Mouse (Mus musculus): ENCODE measurements around the gene Ric3. TPM values are rescaled to one million over a fixed set of nuclear protein-coding genes. Genes with fewer than 3 reads are reported as not detected.

Gene Ric3
- polyA plus RNA-seq, 1 experiment: 0.92 TPM

DNA sequence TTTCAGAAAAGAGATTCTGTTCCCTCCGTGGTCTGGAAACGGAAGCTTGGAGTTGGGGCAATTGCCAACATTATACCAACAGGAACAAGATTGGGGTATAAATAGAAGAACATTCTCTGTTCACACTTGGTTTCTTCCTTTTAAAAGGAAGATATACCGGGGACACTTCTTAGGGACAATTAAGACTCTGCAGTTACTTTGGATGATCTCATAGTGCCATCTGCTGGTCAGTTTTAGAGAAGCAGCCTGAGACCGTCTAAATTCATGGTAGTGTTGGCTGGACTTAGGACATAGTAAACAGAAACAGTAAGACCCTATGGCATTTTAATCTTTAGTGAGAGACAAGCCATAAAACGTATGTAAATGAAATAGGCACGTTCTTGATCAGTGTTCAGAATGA is 54.9 kb downstream of the Ric3 start:
- H3K4me3 ChIP-seq (replicated peaks; ENCODE audit: extremely low read depth, low read depth, low read length): no peak overlapping the region
- DNase-seq: peak; percentile 37
- no peaks in the 10 kb centered on the region for H3K4me1 ChIP-seq (ENCODE audit: control insufficient read depth, insufficient read depth, low read length)
- WGBS: 27% methylated on average over 6 of the region's 6 CpGs
- TF ChIP-seq POLR2A (IDR thresholded peaks at IDR 0.05; ENCODE audit: borderline replicate concordance, extremely low read depth, low read depth, low read length) (no peak), CTCF (IDR thresholded peaks at IDR 0.05; ENCODE audit: insufficient read depth, low read length) (peak; percentile 43; the same call in 1 of the 2 replicates)

DNA sequence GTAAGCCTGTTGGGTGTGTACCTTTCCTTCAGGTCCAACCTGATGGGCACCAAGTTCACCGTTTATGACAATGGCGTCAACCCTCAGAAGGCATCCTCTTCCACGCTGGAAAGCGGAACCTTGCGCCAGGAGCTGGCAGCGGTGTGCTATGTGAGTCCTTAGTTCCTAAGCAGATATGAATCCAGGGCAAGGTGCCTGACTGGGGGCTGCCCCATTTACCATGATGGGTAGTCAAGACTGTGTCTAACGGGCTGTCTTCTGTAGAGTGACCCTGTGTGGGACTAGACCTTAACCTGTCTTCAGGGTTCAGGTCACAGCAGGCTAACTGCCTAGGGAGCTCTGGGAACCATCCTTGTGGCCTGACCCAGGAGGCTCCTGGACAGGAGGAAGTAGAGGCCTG is 55.4 kb downstream of the Ric3 start:
- Histone ChIP-seq H3K4me3 (replicated peaks; ENCODE audit: extremely low read depth, low read depth, low read length) (no peak overlapping the region), H3K4me1 (ENCODE audit: control insufficient read depth, insufficient read depth, low read length) (no peaks in the 10 kb centered on the region)
- TF ChIP-seq CTCF (IDR thresholded peaks at IDR 0.05; ENCODE audit: insufficient read depth, low read length): no peak
- TF ChIP-seq POLR2A (IDR thresholded peaks at IDR 0.05; ENCODE audit: borderline replicate concordance, extremely low read depth, low read depth, low read length): no peak
- 95% methylated on average over 7 of the region's 7 CpGs for WGBS
- no peak for DNase-seq

DNA sequence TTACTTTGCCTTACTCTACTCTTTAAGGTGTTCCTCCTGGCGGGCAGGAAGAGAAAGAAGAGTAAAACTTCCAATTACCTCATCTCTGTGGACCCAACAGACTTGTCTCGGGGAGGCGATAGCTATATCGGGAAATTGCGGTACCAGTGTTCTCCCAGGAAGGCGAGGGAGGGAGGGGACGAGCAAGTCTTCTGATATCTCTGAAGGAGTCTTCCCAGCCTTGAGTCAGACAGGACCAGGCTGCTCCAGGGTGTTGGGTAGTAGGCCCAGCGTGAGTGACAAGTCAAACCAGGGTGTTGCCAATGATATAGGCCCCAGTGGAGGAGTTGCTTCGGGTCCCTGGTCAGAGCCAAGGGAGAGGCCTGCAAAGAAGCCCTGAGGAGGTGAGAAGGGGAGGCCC is 56.2 kb downstream of the Ric3 start:
- TF ChIP-seq POLR2A (IDR thresholded peaks at IDR 0.05; ENCODE audit: borderline replicate concordance, extremely low read depth, low read depth, low read length) (no peak), CTCF (IDR thresholded peaks at IDR 0.05; ENCODE audit: insufficient read depth, low read length) (no peak)
- H3K4me3 ChIP-seq (replicated peaks; ENCODE audit: extremely low read depth, low read depth, low read length): no peak overlapping the region
- no peaks in the 10 kb centered on the region for H3K4me1 ChIP-seq (ENCODE audit: control insufficient read depth, insufficient read depth, low read length)
- 87% methylated on average over 9 of the region's 9 CpGs for WGBS
- no peak for DNase-seq

DNA sequence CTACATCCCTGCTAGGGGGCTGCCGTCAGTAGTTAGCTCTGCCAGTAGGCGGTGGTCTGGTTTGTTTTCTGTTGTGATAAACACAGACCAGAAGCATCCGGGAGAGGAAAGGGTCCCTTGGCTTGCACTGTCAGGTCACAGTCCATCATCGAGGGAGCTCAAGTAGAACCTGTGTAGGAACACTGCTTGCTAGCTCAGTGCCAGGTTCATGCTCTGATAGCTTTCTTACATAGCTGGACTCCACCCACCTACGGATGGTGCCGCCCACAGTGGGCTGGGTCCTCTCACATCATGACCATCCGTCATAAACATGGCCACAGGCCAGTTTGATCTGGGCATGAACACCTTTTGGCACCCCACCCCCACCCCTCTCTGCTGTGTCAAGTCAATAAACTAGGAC is 57.4 kb downstream of the Ric3 start:
- DNase-seq: no peak
- 69% methylated on average over 7 of the region's 7 CpGs for WGBS
- Histone ChIP-seq H3K4me1 (ENCODE audit: control insufficient read depth, insufficient read depth, low read length) (no peaks in the 10 kb centered on the region), H3K4me3 (replicated peaks; ENCODE audit: extremely low read depth, low read depth, low read length) (no peak overlapping the region)
- no peak for TF ChIP-seq CTCF (IDR thresholded peaks at IDR 0.05; ENCODE audit: insufficient read depth, low read length)
- TF ChIP-seq POLR2A (IDR thresholded peaks at IDR 0.05; ENCODE audit: borderline replicate concordance, extremely low read depth, low read depth, low read length): no peak

DNA sequence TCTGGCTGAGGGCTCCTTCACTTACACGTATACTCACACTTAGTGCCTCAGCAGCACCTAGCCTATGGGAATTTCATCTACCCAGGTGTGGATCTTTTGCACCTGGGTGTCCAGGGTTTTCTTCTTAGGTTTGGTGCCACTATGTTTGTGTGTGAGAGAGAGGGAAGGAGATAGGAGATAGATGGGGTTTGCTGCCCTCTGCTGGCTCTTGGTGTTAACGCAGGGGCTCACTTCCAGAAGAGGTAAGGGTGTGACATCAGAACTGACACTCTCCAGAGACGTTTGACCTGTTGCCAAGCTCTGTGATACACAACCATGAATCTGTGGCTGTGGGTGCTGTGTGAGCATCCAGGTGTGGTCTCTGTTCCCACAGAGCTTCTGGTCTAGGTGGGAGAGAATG is 61.7 kb downstream of the Ric3 start:
- TF ChIP-seq POLR2A (IDR thresholded peaks at IDR 0.05; ENCODE audit: borderline replicate concordance, extremely low read depth, low read depth, low read length): no peak
- TF ChIP-seq CTCF (IDR thresholded peaks at IDR 0.05; ENCODE audit: insufficient read depth, low read length): peak; percentile 70
- DNase-seq: peak; percentile 63
- Histone ChIP-seq H3K4me3 (replicated peaks; ENCODE audit: extremely low read depth, low read depth, low read length) (no peak overlapping the region), H3K4me1 (ENCODE audit: control insufficient read depth, insufficient read depth, low read length) (no peaks in the 10 kb centered on the region)
- WGBS: 8% methylated on average over 3 of the region's 3 CpGs

DNA sequence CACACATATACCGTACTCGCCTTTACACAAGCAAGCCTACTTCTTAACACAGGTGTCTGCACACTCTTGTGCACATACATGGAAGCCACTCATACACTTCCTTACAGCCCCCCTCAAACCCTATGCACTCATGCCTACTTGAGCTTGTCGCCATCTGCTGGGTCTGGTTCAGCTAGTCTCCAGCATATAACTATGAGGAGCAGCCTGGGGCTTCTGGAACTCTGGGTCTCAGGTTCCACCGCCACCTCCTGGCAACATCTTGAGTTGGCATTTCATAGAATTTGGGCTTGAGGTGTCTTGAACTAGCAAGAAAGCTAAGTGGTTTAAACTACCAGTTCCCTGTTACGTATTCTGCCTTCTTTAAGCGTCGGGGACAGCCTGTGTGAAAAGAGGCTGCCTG is 63.9 kb downstream of the Ric3 start:
- no peak for DNase-seq
- Histone ChIP-seq H3K4me1 (ENCODE audit: control insufficient read depth, insufficient read depth, low read length) (no peaks in the 10 kb centered on the region), H3K4me3 (replicated peaks; ENCODE audit: extremely low read depth, low read depth, low read length) (no peak overlapping the region)
- WGBS: 87% methylated on average over 7 of the region's 7 CpGs
- TF ChIP-seq POLR2A (IDR thresholded peaks at IDR 0.05; ENCODE audit: borderline replicate concordance, extremely low read depth, low read depth, low read length) (no peak), CTCF (IDR thresholded peaks at IDR 0.05; ENCODE audit: insufficient read depth, low read length) (no peak)

DNA sequence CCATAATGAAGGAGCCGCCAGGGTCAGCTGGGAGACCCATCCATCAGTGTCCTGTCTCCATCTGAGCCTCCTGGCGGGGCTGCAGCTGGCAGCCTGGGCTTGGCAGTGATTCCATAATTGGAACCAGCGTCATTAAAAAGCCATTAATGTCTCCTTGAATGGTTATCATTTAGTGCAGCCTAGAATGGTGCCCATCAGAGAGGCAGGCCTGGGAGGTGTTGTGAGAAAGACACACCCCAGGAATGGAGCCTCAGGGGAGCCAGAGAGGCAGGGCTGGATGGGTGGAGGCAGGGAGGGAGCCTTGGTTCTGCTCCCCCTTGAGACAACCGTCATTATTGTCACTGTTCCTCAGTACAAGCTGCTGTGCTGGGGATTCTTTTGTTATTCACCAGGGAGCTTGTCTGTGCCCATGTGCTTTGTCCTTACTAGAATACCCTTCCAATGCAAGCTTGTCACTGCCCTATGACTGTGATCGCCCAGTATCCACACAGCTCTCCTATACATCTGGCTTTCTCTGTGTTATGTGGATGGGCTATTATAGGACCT is 66.7 kb downstream of the Ric3 start:
- no peak for DNase-seq
- Histone ChIP-seq H3K4me1 (ENCODE audit: control insufficient read depth, insufficient read depth, low read length) (no peaks in the 10 kb centered on the region), H3K4me3 (replicated peaks; ENCODE audit: extremely low read depth, low read depth, low read length) (no peak overlapping the region)
- 51% methylated on average over 5 of the region's 5 CpGs for WGBS
- TF ChIP-seq POLR2A (IDR thresholded peaks at IDR 0.05; ENCODE audit: borderline replicate concordance, extremely low read depth, low read depth, low read length) (no peak), CTCF (IDR thresholded peaks at IDR 0.05; ENCODE audit: insufficient read depth, low read length) (no peak)

DNA sequence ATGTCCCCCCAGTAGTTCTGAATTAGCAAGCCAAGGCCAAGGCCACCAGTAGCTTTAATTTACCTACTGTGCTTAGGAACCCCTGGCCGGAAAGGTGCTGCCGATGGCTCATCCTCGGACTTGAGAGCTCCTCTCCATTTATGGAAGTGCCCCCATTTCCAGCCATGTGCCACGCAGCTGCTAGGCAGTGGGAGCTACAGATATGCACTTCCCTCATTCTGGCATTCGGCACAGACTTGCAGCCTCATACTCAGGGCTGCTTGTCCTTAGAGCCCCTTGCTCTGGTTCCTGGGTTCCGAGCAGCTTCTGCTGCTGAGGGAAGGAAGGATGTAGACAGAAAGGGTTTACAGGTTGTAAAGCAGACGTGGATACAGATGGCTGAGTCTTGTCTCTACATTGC is 68.3 kb downstream of the Ric3 start:
- H3K4me1 ChIP-seq (ENCODE audit: control insufficient read depth, insufficient read depth, low read length): no peaks in the 10 kb centered on the region; the same call in 1 of the 2 replicates
- no peak for DNase-seq
- WGBS: 75% methylated on average over 7 of the region's 7 CpGs

DNA sequence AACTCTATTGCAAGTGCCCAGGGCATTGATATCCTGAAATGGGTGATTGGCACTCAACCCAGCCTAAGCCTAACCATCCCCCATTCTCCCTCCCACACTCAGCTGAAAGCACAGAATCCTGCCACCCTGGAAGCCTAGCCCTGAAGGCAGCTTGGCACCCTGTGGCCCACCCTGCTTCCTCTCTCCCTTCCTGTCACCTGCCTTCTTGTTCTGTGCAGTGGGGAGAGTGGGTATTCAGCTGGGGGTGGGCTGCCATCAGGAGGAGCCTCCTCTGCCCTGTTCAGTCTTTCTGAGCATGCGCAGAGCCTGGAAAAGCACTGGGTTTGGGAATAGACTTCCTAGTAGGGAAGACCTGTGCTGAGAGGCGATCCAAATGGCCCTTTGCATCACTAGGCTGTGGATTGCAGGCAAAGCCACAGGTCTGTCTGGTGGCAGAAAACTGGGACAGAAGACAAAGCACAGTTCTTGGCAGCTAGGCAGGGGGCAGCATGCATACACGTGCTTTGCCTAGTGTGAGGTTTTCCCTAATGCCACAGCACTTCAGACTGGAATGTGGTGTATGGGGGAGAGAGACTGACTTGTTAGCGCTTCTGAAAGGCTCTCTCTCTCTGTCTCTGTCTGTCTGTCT is 70.0 kb downstream of the Ric3 start:
- Histone ChIP-seq H3K4me3 (replicated peaks; ENCODE audit: extremely low read depth, low read depth, low read length) (no peak overlapping the region), H3K4me1 (ENCODE audit: control insufficient read depth, insufficient read depth, low read length) (no peaks in the 10 kb centered on the region; the same call in 1 of the 2 replicates)
- TF ChIP-seq POLR2A (IDR thresholded peaks at IDR 0.05; ENCODE audit: borderline replicate concordance, extremely low read depth, low read depth, low read length) (no peak), CTCF (IDR thresholded peaks at IDR 0.05; ENCODE audit: insufficient read depth, low read length) (no peak)
- WGBS: 44% methylated on average over 4 of the region's 4 CpGs
- DNase-seq: no peak

More for the DNA sequence above, 68.3 kb downstream of the Ric3 start:
- TF ChIP-seq POLR2A (IDR thresholded peaks at IDR 0.05; ENCODE audit: borderline replicate concordance, extremely low read depth, low read depth, low read length): no peak
- TF ChIP-seq CTCF (IDR thresholded peaks at IDR 0.05; ENCODE audit: insufficient read depth, low read length): no peak
- no peak overlapping the region for H3K4me3 ChIP-seq (replicated peaks; ENCODE audit: extremely low read depth, low read depth, low read length)

DNA sequence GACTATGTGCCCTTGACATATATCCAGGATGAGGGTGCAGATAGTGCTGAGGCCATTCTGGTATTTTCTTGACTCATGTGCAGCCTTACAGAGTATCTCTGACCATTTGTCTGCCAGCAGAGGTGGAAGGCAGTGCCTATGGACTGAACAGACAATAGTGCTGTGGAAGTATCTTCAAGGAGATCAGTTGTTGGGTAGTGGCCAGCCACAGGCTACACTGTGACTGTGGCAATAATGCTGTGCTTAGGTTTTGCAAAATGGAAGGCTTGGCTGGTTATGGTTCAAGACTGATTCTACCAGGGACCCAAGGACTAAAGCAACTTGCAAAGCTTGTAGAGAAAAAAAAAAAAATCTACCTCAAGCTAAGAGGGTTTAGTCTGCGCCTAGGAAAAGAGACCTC is 70.6 kb downstream of the Ric3 start:
- no peak for TF ChIP-seq CTCF (IDR thresholded peaks at IDR 0.05; ENCODE audit: insufficient read depth, low read length)
- TF ChIP-seq POLR2A (IDR thresholded peaks at IDR 0.05; ENCODE audit: borderline replicate concordance, extremely low read depth, low read depth, low read length): no peak
- Histone ChIP-seq H3K4me3 (replicated peaks; ENCODE audit: extremely low read depth, low read depth, low read length) (no peak overlapping the region), H3K4me1 (ENCODE audit: control insufficient read depth, insufficient read depth, low read length) (no peaks in the 10 kb centered on the region; the same call in 1 of the 2 replicates)
- 87% methylated on average over 1 of the region's 1 CpGs for WGBS
- DNase-seq: no peak

Measured in lung, adult 2 months (tissue).